9 mouse cellular contexts compared by ENCODE assay signal in genomic region chr8:92364776-92365240, GRCm38 (mm10). TPM values are rescaled to one million over a fixed set of nuclear protein-coding genes. Genes with fewer than 3 reads are reported as not detected.
DNase-seq lines count a peak whose midpoint lies in the region; ATAC-seq and TF ChIP-seq lines count a peak whose summit lies in the region.
"Had no signal": no experiment of that assay in that cellular context is flagged by ENCODE, and none has a peak within 500 bp of the region (broad histone marks: within the 10 kb centered on the region; RNA-seq: fewer than 3 reads in every experiment).

No protein-coding gene starts in this region.

- DNase-seq in kidney, postnatal 4 days: peak; percentile 25 to 46
- DNase-seq in kidney, adult 11 months: no peak
- DNase-seq in limb, embryonic 10.5 days (ENCODE audit: low spot score): peak; percentile 62
- DNase-seq in midbrain, postnatal 0 days (ENCODE audit: low spot score): no peak
- DNase-seq in ovary, postnatal 36 days (ENCODE audit: low spot score): no peak
- DNase-seq in frontal cortex, postnatal 10 days (ENCODE audit: low spot score in 2 of 2): no peak

- H3K36me3 ChIP-seq in embryonic facial prominence, embryonic 12.5 days: 0 out of 2 replicates have a peak, but pooled peaks cover 3% of the 10 kb centered on the region
- peaks cover 8% of the 10 kb centered on the region; the same call in 1 of the 2 replicates for H3K36me3 ChIP-seq in limb, embryonic 10.5 days
- H3K36me3 ChIP-seq in midbrain, postnatal 0 days (ENCODE audit: insufficient read depth, low read length): no peaks in the 10 kb centered on the region
- H3K36me3 ChIP-seq in intestine, postnatal 0 days (ENCODE audit: control insufficient read depth, insufficient read depth): no peaks in the 10 kb centered on the region

- H3K4me1 ChIP-seq in embryonic facial prominence, embryonic 12.5 days: peaks cover 41% of the 10 kb centered on the region
- peaks cover 52% of the 10 kb centered on the region for H3K4me1 ChIP-seq in limb, embryonic 10.5 days
- peaks cover 12% of the 10 kb centered on the region for H3K4me1 ChIP-seq in midbrain, postnatal 0 days (ENCODE audit: insufficient read depth, low read length)
- H3K4me1 ChIP-seq in intestine, postnatal 0 days (replicated peaks; ENCODE audit: control insufficient read depth, insufficient read depth, low read length): no peaks in the 10 kb centered on the region

- H3K4me3 ChIP-seq in embryonic facial prominence, embryonic 12.5 days: peak overlapping the region; percentile 42
- H3K4me3 ChIP-seq in limb, embryonic 10.5 days: peak overlapping the region; percentile 44; the same call in 1 of the 2 replicates
- H3K4me3 ChIP-seq in midbrain, postnatal 0 days (ENCODE audit: low read depth, low read length): peak overlapping the region; percentile 32
- no peak overlapping the region for H3K4me3 ChIP-seq in intestine, postnatal 0 days (ENCODE audit: low read depth, low read length)

- peak overlapping the region; percentile 28; the same call in 1 of the 2 replicates for H3K9ac ChIP-seq in embryonic facial prominence, embryonic 12.5 days
- H3K9ac ChIP-seq in midbrain, postnatal 0 days (replicated peaks; ENCODE audit: low read length, poor library complexity, severe bottlenecking): 0 out of 2 replicates have a peak overlapping the region, but pooled peaks have one; percentile 33
- H3K9ac ChIP-seq in intestine, postnatal 0 days (ENCODE audit: low read depth, low read length): no peak overlapping the region

- peak overlapping the region; percentile 8; the same call in 1 of the 2 replicates for H3K27ac ChIP-seq in embryonic facial prominence, embryonic 12.5 days
- 0 out of 2 replicates have a peak overlapping the region, but pooled peaks have one; percentile 17 for H3K27ac ChIP-seq in limb, embryonic 10.5 days
- 0 out of 2 replicates have a peak overlapping the region, but pooled peaks have one; percentile 2 for H3K27ac ChIP-seq in midbrain, postnatal 0 days (ENCODE audit: low read depth, low read length)
- H3K27ac ChIP-seq in intestine, postnatal 0 days (ENCODE audit: low read depth, low read length): no peak overlapping the region

- peaks cover 50% of the 10 kb centered on the region for H3K27me3 ChIP-seq in embryonic facial prominence, embryonic 12.5 days
- peaks cover 100% of the 10 kb centered on the region for H3K27me3 ChIP-seq in limb, embryonic 10.5 days (ENCODE audit: low read depth, poor library complexity, severe bottlenecking)
- peaks cover 20% of the 10 kb centered on the region; the same call in 1 of the 2 replicates for H3K27me3 ChIP-seq in midbrain, postnatal 0 days (ENCODE audit: insufficient read depth, low read length)
- H3K27me3 ChIP-seq in intestine, postnatal 0 days (replicated peaks; ENCODE audit: control insufficient read depth, insufficient read depth, low read length): peaks cover 93% of the 10 kb centered on the region

- H3K9me3 ChIP-seq in embryonic facial prominence, embryonic 12.5 days: no peaks in the 10 kb centered on the region
- H3K9me3 ChIP-seq in limb, embryonic 10.5 days (replicated peaks): no peaks in the 10 kb centered on the region
- no peaks in the 10 kb centered on the region for H3K9me3 ChIP-seq in midbrain, postnatal 0 days (ENCODE audit: low read length)
- no peaks in the 10 kb centered on the region for H3K9me3 ChIP-seq in intestine, postnatal 0 days (ENCODE audit: control insufficient read depth)

- no peak for ATAC-seq in embryonic facial prominence, embryonic 12.5 days (ENCODE audit: insufficient number of reproducible peaks, insufficient read depth, low FRiP score, low TSS enrichment)
- ATAC-seq in midbrain, postnatal 0 days (ENCODE audit: low FRiP score): no peak
- ATAC-seq in intestine, postnatal 0 days: no peak

- no peak for TF ChIP-seq CTCF in midbrain, postnatal 0 days (IDR thresholded peaks at IDR 0.05)
- no peak for TF ChIP-seq CTCF in intestine, postnatal 0 days (IDR thresholded peaks at IDR 0.05; ENCODE audit: low read depth)

- peak overlapping the region; percentile 55 for H3K4me2 ChIP-seq in embryonic facial prominence, embryonic 12.5 days (replicated peaks)
- peak overlapping the region; percentile 51 for H3K4me2 ChIP-seq in midbrain, postnatal 0 days (ENCODE audit: low read depth, low read length, poor library complexity, severe bottlenecking)
- H3K4me2 ChIP-seq in intestine, postnatal 0 days (replicated peaks; ENCODE audit: low read depth): no peak overlapping the region

- WGBS in embryonic facial prominence, embryonic 12.5 days: 21% methylated on average over 20 of the region's 20 CpGs
- 13% methylated on average over 20 of the region's 20 CpGs for WGBS in limb, embryonic 10.5 days
- WGBS in midbrain, postnatal 0 days: 28% methylated on average over 20 of the region's 20 CpGs
- 10% methylated on average over 20 of the region's 20 CpGs for WGBS in intestine, postnatal 0 days

RNA-seq across cellular contexts. Expression of gene Irx5, which starts 7.4 kb away (rescaled TPM):
- polyA plus RNA-seq in embryonic facial prominence, embryonic 12.5 days (2016; fragmentation: Nextera tagmentation; extraction: Ambion mirVana): 27.2 and 33.6 TPM in 2 replicates
- 11.5 and 13.2 TPM in 2 replicates for polyA plus RNA-seq in limb, embryonic 10.5 days (2016; fragmentation: Nextera tagmentation; extraction: Ambion mirVana)
- 30.5 and 37.7 TPM in 2 replicates for total RNA-seq in midbrain, postnatal 0 days (2014; rRNA removed)
- polyA plus RNA-seq in midbrain, postnatal 0 days (2015; fragmentation: Nextera tagmentation; extraction: Ambion mirVana): 14.1 and 16.1 TPM in 2 replicates
- 0.14 and 0.50 TPM in 2 replicates for polyA plus RNA-seq in intestine, postnatal 0 days (2015; fragmentation: Nextera tagmentation; extraction: Ambion mirVana)
- total RNA-seq: hematopoietic stem cell, adult 5-6 weeks had no signal

Comparison
In these comparisons a context has a peak if more than half of its experiments do, and no peak if none do; other contexts are left out.
1. DNase-seq: peak in kidney, postnatal 4 days (2 of 2) and limb, embryonic 10.5 days (single experiment); none in kidney, adult 11 months (single experiment), midbrain, postnatal 0 days (single experiment), ovary, postnatal 36 days (single experiment) and frontal cortex, postnatal 10 days (0 of 2).